Mouse (Mus musculus) G1E (cell line): ENCODE measurements around the gene Tor1aip1. TPM values are rescaled to one million over a fixed set of nuclear protein-coding genes. Genes with fewer than 3 reads are reported as not detected.

Experiments
- ATAC-seq: 2 replicates; pipeline ENCODE4 v1.8.0; 2016; ENCODE audit warnings: mild to moderate bottlenecking; ENCODE audit not compliant: insufficient number of reproducible peaks, poor library complexity, low FRiP score, severe bottlenecking; ENCODE audit errors: extremely low read depth
- DNase-seq: peaks from one replicate; pipeline ENCODE4 v3.0.0; 2012; ENCODE audit warnings: low spot score
- H3K27me3 ChIP-seq: 2 replicates; pipeline ENCODE4 v1.6.1; 2012; ENCODE audit warnings: mild to moderate bottlenecking, low read length, inconsistent platforms; ENCODE audit not compliant: insufficient read depth
- H3K36me3 ChIP-seq: replicated peaks from 2 replicates; pipeline ENCODE3; 2012; ENCODE audit warnings: mild to moderate bottlenecking, inconsistent platforms
- H3K4me1 ChIP-seq: 2 replicates; pipeline ENCODE4 v1.6.1; 2012; ENCODE audit warnings: low read depth, low read length, inconsistent platforms, mixed read lengths; ENCODE audit not compliant: insufficient read depth
- H3K4me3 ChIP-seq: 2 replicates; pipeline ENCODE4 v1.5.1; 2012; ENCODE audit warnings: low read depth, mild to moderate bottlenecking, inconsistent platforms, low read length, moderate library complexity, mixed read lengths
- H3K9me3 ChIP-seq: replicated peaks from 2 replicates; pipeline ENCODE4 v1.6.1; 2012; ENCODE audit warnings: inconsistent platforms
- CTCF ChIP-seq: IDR thresholded peaks from 2 replicates; pipeline ENCODE4 v1.5.1; 2012; ENCODE audit warnings: low read depth, low read length, inconsistent platforms, mixed read lengths
- GATA1 ChIP-seq: IDR thresholded peaks from 2 replicates; pipeline ENCODE4 v1.6.1; 2012; ENCODE audit warnings: borderline replicate concordance, low read length, inconsistent platforms, mixed read lengths
- GATA2 ChIP-seq: IDR thresholded peaks from 2 replicates; pipeline ENCODE4 v1.6.1; 2012; ENCODE audit warnings: low read depth, low read length, inconsistent platforms, borderline replicate concordance
- POLR2AphosphoS5 ChIP-seq: IDR thresholded peaks from 2 replicates; pipeline ENCODE4 v1.6.1; 2012; ENCODE audit warnings: low read depth, low read length, inconsistent platforms; ENCODE audit not compliant: insufficient replicate concordance
- TAL1 ChIP-seq: conservative IDR thresholded peaks from 2 replicates; pipeline ENCODE4 v1.6.1; 2012; ENCODE audit warnings: low read depth, low read length, inconsistent platforms, mixed read lengths
- polyA plus RNA-seq: library from polyadenylated mRNA; stranded (reverse); fragments of >175 nt; gene quantifications from 2 replicates; pipeline ENCODE4 v1.2.3, GENCODE M21; 2012
- total RNA-seq, 2 experiments: library from RNA; stranded (forward) in 1 of 2; stranded (reverse) in 1 of 2; fragments of 200-1000 nt in 1 of 2; fragments of >200 nt in 1 of 2; fragmentation: Nextera tagmentation in 1 of 2; gene quantifications; 2 replicates each; pipeline ENCODE4 v1.2.3; 2014 to 2017

Tor1aip1 gene
- total and polyA plus RNA-seq, 3 experiments, result 15.5 to 65.4 (median 32.0) TPM

DNA sequence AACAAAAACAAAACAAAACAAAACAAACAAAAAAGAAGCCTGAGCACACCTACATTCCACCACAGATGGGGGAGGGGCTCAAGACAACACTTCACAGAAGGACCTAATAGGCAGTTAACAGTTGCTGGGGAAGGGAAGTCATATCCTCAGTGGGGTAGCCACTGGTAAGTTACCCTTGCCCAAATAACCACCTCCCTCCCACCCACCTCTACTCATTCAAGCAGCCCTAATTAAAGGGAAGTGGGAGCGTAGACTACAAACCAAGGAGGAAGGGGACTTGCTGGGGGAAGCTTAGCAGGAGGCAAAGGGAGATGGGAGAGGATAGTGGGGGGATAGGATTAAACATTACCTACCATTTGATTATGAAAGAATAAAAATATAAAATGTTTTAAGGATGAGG, 15.9 kb downstream of the Tor1aip1 start:
- H3K36me3 ChIP-seq, result peaks cover 76% of the 10 kb centered on the region
- no peak overlapping the region for H3K4me3 ChIP-seq
- ATAC-seq (no peak), DNase-seq (no peak)
- no peaks in the 10 kb centered on the region for H3K27me3 ChIP-seq
- TF ChIP-seq TAL1 (no peak), GATA2 (no peak), POLR2AphosphoS5 (no peak), GATA1 (no peak), CTCF (no peak)
- no peaks in the 10 kb centered on the region for H3K9me3 ChIP-seq
- peaks cover 2% of the 10 kb centered on the region for H3K4me1 ChIP-seq

DNA sequence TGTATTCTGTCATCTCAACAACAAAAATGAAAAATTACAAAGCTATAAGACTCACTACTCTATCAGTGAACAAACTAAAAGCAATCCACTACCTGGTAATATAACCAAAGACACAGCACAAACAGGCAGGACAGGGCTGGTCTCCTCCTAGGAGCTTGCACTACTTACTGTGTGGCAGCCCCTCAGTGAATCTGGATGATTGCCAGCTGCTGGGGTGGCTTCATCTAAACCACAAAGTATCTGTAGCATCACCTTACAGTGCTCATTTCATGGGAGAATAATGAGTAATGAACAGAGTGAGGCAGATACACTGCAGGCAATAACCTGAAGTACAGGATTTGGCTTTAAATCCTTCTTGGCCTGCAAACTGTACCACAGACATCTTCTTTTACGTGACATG, 16.5 kb downstream of the Tor1aip1 start:
- no peak overlapping the region for H3K4me3 ChIP-seq
- H3K36me3 ChIP-seq, result peaks cover 77% of the 10 kb centered on the region
- DNase-seq (no peak), ATAC-seq (no peak)
- TF ChIP-seq GATA2 (no peak), GATA1 (no peak), CTCF (no peak), TAL1 (no peak), POLR2AphosphoS5 (no peak)
- no peaks in the 10 kb centered on the region for H3K9me3 ChIP-seq
- H3K27me3 ChIP-seq, result no peaks in the 10 kb centered on the region
- H3K4me1 ChIP-seq, result no peaks in the 10 kb centered on the region

DNA sequence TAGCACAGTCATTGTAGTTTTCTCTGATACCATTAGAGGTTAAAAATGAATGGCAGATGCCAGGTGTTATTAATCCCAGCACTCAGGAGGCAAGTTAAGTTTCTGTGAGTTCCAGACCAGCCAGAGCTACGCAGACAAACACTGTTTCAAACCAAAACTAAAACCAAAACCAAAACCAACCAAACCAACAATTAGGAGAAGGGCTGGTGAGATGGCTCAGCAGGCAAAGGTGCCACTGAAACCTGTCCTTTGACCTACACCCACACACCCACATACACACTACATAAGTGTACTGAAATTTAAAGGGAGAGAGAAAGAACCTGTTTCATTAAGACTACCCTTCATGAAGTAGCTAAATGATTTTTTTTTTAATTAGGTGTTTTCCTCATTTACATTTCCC, 27.3 kb downstream of the Tor1aip1 start:
- Histone ChIP-seq H3K27me3 (no peaks in the 10 kb centered on the region), H3K9me3 (no peaks in the 10 kb centered on the region), H3K36me3 (peaks cover 77% of the 10 kb centered on the region), H3K4me1 (no peaks in the 10 kb centered on the region), H3K4me3 (no peak overlapping the region)
- DNase-seq (no peak), ATAC-seq (no peak)
- TF ChIP-seq GATA2 (no peak), CTCF (no peak), POLR2AphosphoS5 (no peak), TAL1 (no peak), GATA1 (no peak)

DNA sequence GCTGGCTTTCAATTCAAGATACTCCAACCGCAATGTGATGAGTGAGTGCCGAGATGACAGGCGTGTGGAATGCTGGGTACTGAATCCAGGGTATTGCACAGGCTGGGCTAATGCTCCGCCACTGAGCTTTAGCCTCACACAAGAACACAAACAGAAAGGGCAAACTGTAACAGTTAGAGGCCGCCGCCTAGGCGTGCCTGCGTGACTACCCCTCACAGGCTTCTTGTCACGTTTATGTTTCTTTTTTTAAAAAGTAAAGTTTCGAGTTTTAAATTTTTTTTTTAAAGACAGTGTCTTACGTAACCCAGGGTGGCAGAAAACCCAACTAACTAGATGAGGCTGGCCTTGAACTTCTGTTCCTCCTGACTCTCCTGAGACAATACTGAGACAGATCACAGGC, 30.4 kb downstream of the Tor1aip1 start:
- TF ChIP-seq POLR2AphosphoS5 (no peak), GATA2 (no peak), GATA1 (no peak), TAL1 (no peak), CTCF (no peak)
- DNase-seq (no peak), ATAC-seq (no peak)
- Histone ChIP-seq H3K4me1 (peaks cover 3% of the 10 kb centered on the region; the same call in 1 of the 2 replicates), H3K9me3 (no peaks in the 10 kb centered on the region), H3K27me3 (no peaks in the 10 kb centered on the region), H3K4me3 (no peak overlapping the region), H3K36me3 (peaks cover 64% of the 10 kb centered on the region)

DNA sequence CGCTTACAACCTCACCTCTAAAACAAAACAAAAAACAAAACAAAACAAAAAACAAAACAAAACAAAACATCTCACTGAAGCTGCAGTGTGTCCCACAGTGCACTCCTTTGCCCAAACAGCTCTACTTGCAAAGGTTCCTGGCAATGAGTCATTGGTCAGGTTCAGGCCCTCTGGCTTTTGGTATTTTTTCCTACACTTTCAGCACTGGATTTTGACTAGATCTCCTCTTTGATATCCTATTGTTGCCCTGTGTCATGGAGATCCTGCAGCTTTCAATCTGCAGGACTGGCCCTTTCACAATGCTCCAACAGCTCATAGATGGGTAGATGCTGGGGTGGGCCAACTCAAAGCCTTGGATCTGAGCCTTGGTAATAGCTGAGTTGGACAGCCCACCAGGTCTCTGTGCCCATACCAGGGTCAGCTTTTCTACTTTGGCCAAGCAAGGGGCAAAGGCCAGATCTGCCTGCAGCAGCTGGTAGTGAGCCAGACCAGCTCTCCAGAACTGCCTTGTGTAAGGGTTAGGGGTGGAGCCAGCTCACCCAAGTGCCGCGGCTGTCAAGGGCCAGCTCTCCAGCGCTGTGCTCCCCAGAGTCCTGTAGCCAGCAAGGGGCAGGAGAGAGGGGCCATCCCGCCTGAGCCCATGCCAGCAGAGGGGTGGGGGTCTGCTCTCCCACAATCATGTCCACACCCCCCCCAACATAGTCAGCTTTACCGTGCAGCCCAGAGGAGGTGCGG, 32.9 kb downstream of the Tor1aip1 start:
- no peak for DNase-seq
- H3K4me1 ChIP-seq, result peaks cover 3% of the 10 kb centered on the region; the same call in 1 of the 2 replicates
- H3K36me3 ChIP-seq, result peaks cover 43% of the 10 kb centered on the region
- no peaks in the 10 kb centered on the region; the same call in 1 of the 2 replicates for H3K27me3 ChIP-seq
- H3K4me3 ChIP-seq, result no peak overlapping the region
- no peak for ATAC-seq
- no peak for TF ChIP-seq GATA1
- TF ChIP-seq GATA2, result no peak
- TF ChIP-seq POLR2AphosphoS5, result no peak
- TF ChIP-seq TAL1, result no peak
- TF ChIP-seq CTCF, result no peak
- no peaks in the 10 kb centered on the region for H3K9me3 ChIP-seq

DNA sequence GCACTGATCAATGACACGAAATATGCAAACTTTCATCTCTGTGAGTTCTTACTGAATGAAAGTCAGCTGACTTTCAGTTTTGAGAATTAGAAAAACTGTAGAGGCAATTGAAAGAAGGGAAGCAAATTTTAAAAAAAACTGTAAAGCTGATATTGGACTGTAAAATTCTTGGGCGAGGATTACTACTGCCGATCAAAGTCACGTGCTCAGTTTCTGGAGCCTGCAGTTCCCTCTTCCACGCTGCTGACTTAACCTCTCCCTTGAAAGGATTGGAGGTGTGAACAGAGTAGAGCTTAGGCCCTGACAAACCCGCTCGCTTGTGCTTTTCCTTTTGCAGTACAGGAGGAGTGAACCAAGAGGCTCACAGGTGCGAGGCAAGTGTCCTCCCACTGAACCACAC, 33.9 kb downstream of the Tor1aip1 start:
- Histone ChIP-seq H3K36me3 (peaks cover 36% of the 10 kb centered on the region), H3K4me1 (peaks cover 3% of the 10 kb centered on the region; the same call in 1 of the 2 replicates), H3K27me3 (no peaks in the 10 kb centered on the region; the same call in 1 of the 2 replicates), H3K4me3 (no peak overlapping the region), H3K9me3 (no peaks in the 10 kb centered on the region)
- no peak for TF ChIP-seq GATA1
- no peak for TF ChIP-seq TAL1
- TF ChIP-seq GATA2, result no peak
- TF ChIP-seq CTCF, result no peak
- TF ChIP-seq POLR2AphosphoS5, result no peak
- ATAC-seq (no peak), DNase-seq (no peak)
